Mouse (Mus musculus) midbrain, embryonic 13.5 days (tissue): ENCODE results near the gene Gm20721. TPM values are rescaled to one million over a fixed set of nuclear protein-coding genes. Genes with fewer than 3 reads are reported as not detected.
A peak's percentile ranks its signal among the peaks of the same experiment; 100 is the strongest.
"Not testable (repeated sequence)": the region's sequence is repeated elsewhere in the genome, so short reads cannot be mapped to it uniquely, and the experiment has no call there.

Experiments used
- ATAC-seq: fragments of 200-750 bp; cut with Nextera tagmentation; 2 replicates; pipeline ENCODE4 v1.8.0; 2017; ENCODE audit warnings: mild to moderate bottlenecking, moderate TSS enrichment, moderate library complexity
- H3K27ac ChIP-seq: fragments of 300-500 bp; sonication (generic); 2 replicates; pipeline ENCODE4 v1.5.1; 2015; ENCODE audit warnings: inconsistent platforms, mild to moderate bottlenecking, moderate library complexity
- H3K27me3 ChIP-seq: fragments of 300-500 bp; sonication (generic); 2 replicates; pipeline ENCODE4 v1.6.1; 2015; ENCODE audit warnings: mild to moderate bottlenecking, inconsistent platforms
- H3K36me3 ChIP-seq: fragments of 300-500 bp; sonication (generic); 2 replicates; pipeline ENCODE4 v1.6.1; 2015; ENCODE audit warnings: mild to moderate bottlenecking, inconsistent platforms
- H3K4me1 ChIP-seq: fragments of 300-500 bp; sonication (generic); replicated peaks from 2 replicates; pipeline ENCODE4 v1.6.1; 2015; ENCODE audit warnings: inconsistent platforms
- H3K4me2 ChIP-seq: fragments of 300-500 bp; sonication (generic); replicated peaks from 2 replicates; pipeline ENCODE4 v1.6.1; 2015; ENCODE audit warnings: moderate library complexity, mild to moderate bottlenecking, inconsistent platforms
- H3K4me3 ChIP-seq: fragments of 300-500 bp; sonication (generic); replicated peaks from 2 replicates; pipeline ENCODE4 v1.5.1; 2015; ENCODE audit warnings: mild to moderate bottlenecking, inconsistent platforms
- H3K9ac ChIP-seq: fragments of 300-500 bp; sonication (generic); replicated peaks from 2 replicates; pipeline ENCODE4 v1.6.1; 2015; ENCODE audit warnings: mild to moderate bottlenecking, inconsistent platforms
- H3K9me3 ChIP-seq: fragments of 300-500 bp; sonication (generic); 2 replicates; pipeline ENCODE4 v1.6.1; 2016; ENCODE audit warnings: mild to moderate bottlenecking, inconsistent platforms
- WGBS: fragments of 180-500 bp; shearing (Covaris S2); methylation state at CpG from one replicate; pipeline ENCODE4 v1.1.7; 2015; 5-methylcytosine and 5-hydroxymethylcytosine counted together
- polyA plus RNA-seq: library from polyadenylated mRNA; unstranded; fragments of >200 nt; fragmentation: Nextera tagmentation; extraction: Ambion mirVana; gene quantifications from 2 replicates; pipeline ENCODE4 v1.2.1, GENCODE M21; 2015

Gm20721 gene
- polyA plus RNA-seq, result 8.8 and 10.5 TPM in 2 replicates

DNA sequence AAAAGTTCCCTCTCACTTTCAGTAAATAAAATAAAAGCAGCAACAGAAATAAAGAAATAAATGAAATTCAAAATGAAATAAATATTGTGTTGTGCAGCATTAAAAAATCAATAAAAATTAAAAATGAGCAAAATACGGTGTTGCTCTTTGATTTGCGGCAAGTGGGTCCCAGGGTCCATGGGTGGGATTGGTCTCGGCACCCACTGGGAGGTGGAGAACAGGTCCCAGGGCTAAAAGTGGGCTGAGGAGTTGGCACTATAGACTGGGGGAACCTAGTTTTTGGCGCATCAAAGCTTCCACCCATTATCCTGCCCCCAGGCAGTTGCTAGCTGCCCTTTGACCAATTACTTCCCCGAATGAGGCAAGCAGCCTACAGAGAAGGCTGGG lies at the start of gene Gm20721:
TSS of gene Gm20721 (minus strand) at position 101 of the 387 bp plus-strand sequence.
- Histone ChIP-seq H3K36me3 (peaks cover 51% of the 10 kb centered on the region), H3K4me3 (no peak within 1 kb of the TSS), H3K9me3 (no peaks in the 10 kb centered on the region), H3K27me3 (no peaks in the 10 kb centered on the region), H3K4me2 (no peak within 1 kb of the TSS), H3K27ac (no peak within 1 kb of the TSS), H3K4me1 (peaks cover 32% of the 10 kb centered on the region), H3K9ac (no peak within 1 kb of the TSS)
- 96% methylated on average over 5 of the region's 5 CpGs for WGBS
- no peak for ATAC-seq

DNA sequence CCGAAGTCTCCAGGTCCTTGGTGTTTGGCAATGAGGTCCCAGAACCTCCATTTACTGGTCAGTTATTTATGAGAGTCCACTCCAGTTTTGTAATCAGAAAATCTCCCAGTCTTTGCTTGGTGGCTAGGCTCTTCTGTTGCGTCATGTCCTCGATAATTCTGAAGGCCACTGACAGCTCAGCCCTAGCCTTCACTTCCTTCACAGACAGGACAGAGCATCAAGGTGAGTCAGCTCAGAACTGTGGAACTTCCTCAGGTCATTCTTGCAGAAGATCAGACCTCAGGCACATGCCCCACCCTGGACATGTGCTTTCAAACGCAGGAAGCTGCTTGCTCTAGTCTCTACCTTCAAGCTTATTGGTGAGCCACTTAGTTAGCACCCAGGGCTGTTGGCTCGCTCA lies 46.9 kb upstream of the Gm20721 start:
- no peak overlapping the region for H3K9ac ChIP-seq
- no peak for ATAC-seq
- H3K4me1 ChIP-seq, result no peaks in the 10 kb centered on the region
- no peaks in the 10 kb centered on the region for H3K36me3 ChIP-seq
- H3K9me3 ChIP-seq, result no peaks in the 10 kb centered on the region
- no peak overlapping the region for H3K4me3 ChIP-seq
- no peak overlapping the region for H3K27ac ChIP-seq
- 88% methylated on average over 5 of the region's 5 CpGs for WGBS
- H3K4me2 ChIP-seq, result no peak overlapping the region
- H3K27me3 ChIP-seq, result no peaks in the 10 kb centered on the region

DNA sequence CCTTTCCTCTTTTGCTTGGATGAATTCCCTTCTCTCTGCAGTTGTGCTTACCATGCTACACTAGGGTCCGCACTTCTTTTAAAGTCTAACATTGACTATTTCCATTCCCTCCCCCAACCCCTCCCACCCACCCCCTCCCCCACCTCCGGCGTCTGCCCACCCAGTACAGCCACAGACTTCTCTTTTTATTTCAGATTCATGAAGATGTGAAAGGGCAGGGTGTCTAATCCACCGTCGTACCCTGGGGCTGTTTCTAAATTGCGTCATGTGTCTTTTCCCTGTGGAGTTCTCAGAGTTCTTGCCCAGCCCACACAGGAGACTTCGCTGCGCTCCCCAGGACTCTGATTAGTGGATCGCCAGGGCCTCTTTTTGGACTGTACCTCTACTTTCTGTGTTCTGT lies 46.0 kb upstream of the Gm20721 start:
- H3K4me3 ChIP-seq, result no peak overlapping the region
- H3K4me1 ChIP-seq, result no peaks in the 10 kb centered on the region
- H3K9ac ChIP-seq, result no peak overlapping the region
- no peaks in the 10 kb centered on the region for H3K36me3 ChIP-seq
- H3K27ac ChIP-seq, result no peak overlapping the region
- WGBS, result 55% methylated on average over 9 of the region's 9 CpGs
- H3K9me3 ChIP-seq, result no peaks in the 10 kb centered on the region
- ATAC-seq, result no peak
- H3K4me2 ChIP-seq, result no peak overlapping the region
- H3K27me3 ChIP-seq, result no peaks in the 10 kb centered on the region

DNA sequence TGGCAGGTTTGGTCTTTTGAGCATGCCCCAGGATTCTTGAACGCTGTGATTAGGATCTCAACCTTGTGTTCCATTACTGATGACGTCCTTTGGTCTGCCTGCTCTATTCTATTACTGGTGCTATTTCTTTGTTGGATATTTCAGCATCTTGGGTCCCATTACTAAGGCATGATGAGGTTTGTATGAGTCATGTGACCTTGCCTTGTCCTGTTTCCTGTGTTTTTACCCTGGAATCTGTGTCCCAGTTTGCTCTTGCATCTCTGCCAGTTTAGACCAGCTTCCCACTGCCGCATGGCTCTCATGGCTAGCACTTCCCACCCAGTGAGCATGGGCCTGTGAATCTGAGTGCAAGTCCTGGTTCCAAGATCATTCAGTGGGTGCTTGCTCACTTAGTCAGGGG lies 45.4 kb upstream of the Gm20721 start:
- H3K9me3 ChIP-seq, result no peaks in the 10 kb centered on the region
- WGBS, result 95% methylated on average over 3 of the region's 3 CpGs
- no peaks in the 10 kb centered on the region for H3K4me1 ChIP-seq
- H3K27ac ChIP-seq, result no peak overlapping the region
- ATAC-seq, result no peak
- no peak overlapping the region for H3K4me3 ChIP-seq
- no peak overlapping the region for H3K9ac ChIP-seq
- H3K36me3 ChIP-seq, result no peaks in the 10 kb centered on the region
- H3K4me2 ChIP-seq, result no peak overlapping the region
- no peaks in the 10 kb centered on the region for H3K27me3 ChIP-seq

DNA sequence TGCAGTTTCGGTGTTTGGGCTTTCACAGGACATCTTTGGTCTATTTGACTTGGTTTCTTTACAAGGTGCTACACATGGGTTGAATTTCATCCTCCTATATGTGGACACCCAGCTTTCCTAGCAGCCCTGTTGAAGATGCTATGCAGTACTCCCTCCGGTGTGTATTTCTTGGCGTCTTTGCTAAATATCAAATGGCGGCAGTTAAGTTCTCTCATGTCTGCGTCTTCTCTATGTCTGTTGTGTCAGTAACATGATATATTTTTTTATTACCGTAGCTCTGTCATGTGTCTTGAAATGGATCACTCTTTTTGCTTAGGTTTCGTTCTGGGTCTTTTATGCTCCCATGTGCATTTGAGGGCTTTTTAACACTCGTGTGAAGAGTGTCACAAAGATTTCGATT lies 34.5 kb upstream of the Gm20721 start:
- WGBS, result 94% methylated on average over 9 of the region's 9 CpGs
- no peaks in the 10 kb centered on the region for H3K4me1 ChIP-seq
- H3K4me3 ChIP-seq, result no peak overlapping the region
- no peak overlapping the region for H3K27ac ChIP-seq
- no peaks in the 10 kb centered on the region for H3K36me3 ChIP-seq
- no peak overlapping the region for H3K9ac ChIP-seq
- H3K4me2 ChIP-seq, result no peak overlapping the region
- ATAC-seq, result no peak
- no peaks in the 10 kb centered on the region for H3K9me3 ChIP-seq
- H3K27me3 ChIP-seq, result no peaks in the 10 kb centered on the region

DNA sequence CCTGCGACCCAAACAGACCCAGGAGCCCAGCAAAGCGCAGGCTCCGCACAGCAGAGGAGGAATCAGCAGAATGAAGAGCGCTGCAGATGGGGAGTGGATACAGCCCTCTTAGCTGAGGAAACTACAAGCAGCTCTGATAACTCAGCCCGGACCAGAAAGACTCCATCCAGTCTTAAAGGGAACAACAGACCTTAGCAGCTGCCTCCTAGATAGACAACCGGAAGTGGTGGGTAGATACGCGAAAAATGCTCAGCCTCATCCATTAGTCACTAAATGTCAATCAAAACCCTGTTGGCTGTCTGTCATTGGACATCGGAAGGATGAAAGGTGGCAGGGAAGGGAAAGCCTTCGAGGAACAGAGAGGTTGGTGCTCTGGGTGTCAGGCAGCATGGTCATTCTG lies 20.1 kb upstream of the Gm20721 start:
- 83% methylated on average over 10 of the region's 10 CpGs for WGBS
- Histone ChIP-seq H3K4me1 (no peaks in the 10 kb centered on the region), H3K9ac (no peak overlapping the region), H3K9me3 (no peaks in the 10 kb centered on the region), H3K4me3 (no peak overlapping the region), H3K27me3 (no peaks in the 10 kb centered on the region), H3K27ac (no peak overlapping the region), H3K4me2 (no peak overlapping the region), H3K36me3 (no peaks in the 10 kb centered on the region)
- no peak for ATAC-seq

DNA sequence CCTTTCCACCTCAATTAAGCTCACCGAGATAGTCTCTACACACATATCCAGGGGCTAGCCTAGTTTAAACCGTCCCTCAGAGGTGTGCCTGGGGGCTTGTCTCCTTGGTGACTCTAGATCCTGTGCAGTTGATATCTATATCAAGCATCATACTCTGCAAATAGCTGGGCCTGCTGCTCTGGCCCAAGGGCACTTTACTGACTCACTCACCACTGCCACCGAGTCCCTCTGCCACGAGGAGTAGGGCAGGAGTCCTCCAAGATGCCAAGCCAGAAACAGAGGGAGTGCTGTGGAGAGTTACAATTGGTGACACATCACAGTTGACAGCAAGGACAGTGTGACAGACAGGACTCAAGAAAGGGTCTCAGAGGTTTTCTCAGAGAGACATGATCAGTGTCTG lies 13.1 kb upstream of the Gm20721 start:
- WGBS, result 81% methylated on average over 4 of the region's 4 CpGs

DNA sequence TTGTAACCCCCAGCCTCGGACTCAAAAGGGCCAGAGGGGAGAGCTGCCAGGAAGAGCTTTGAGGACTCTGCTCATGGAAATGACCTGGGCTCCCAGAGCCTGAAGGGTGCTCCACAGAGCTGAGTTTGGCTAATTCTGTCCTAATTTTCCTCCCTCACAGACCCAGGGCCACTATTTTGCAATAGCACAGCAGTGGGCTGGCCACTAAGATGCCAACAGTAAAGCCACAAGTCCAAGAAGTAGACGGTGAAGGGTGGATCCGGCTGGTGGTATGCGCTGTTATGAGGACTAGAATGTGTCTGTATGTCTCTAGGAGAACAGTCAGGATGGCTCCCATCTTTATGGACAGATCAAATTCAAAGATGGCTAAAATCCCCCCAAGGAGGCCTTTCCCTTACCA lies 12.0 kb upstream of the Gm20721 start:
- no peak for ATAC-seq
- Histone ChIP-seq H3K4me2 (no peak overlapping the region), H3K9ac (no peak overlapping the region), H3K9me3 (no peaks in the 10 kb centered on the region; the same call in 1 of the 2 replicates), H3K4me1 (no peaks in the 10 kb centered on the region), H3K4me3 (no peak overlapping the region), H3K27ac (no peak overlapping the region), H3K36me3 (no peaks in the 10 kb centered on the region), H3K27me3 (no peaks in the 10 kb centered on the region)
- 93% methylated on average over 4 of the region's 4 CpGs for WGBS

More for the DNA sequence above, 13.1 kb upstream of the Gm20721 start:
- H3K9me3 ChIP-seq, result no peaks in the 10 kb centered on the region
- H3K27ac ChIP-seq, result no peak overlapping the region
- no peaks in the 10 kb centered on the region for H3K36me3 ChIP-seq
- H3K27me3 ChIP-seq, result no peaks in the 10 kb centered on the region
- H3K9ac ChIP-seq, result no peak overlapping the region
- no peaks in the 10 kb centered on the region for H3K4me1 ChIP-seq
- no peak overlapping the region for H3K4me3 ChIP-seq
- ATAC-seq, result no peak
- no peak overlapping the region for H3K4me2 ChIP-seq

DNA sequence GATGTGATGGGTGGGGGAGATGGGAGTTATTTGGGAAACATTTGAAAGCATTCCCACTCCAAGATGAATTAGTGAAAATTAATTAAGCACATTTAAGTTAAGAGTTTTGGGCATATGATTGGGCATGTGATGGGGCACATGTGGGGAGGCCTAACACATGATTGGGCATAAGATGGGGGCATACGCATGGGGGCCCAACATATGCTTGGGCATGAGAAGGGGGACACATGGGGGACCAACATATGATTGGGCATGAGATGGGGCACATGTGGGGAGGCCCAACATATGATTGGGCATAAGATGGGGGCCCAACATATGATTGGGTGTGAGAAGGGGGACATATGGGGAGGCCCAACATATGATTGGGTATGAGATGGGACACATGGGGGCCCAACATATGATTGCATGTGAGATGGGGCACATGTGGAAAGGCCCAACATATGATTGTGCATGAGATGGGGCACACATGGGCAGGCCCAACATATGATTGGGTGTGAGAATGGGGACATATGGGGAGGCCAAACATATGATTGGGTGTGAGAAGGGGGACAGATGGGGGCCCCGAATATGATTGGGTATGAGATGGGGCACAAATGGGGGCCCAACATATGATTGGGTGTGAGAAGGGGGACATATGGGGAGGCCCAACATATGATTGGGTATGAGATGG lies 622 bp upstream of the Gm20721 start:
- not testable (repeated sequence) for H3K4me3 ChIP-seq, H3K4me2 ChIP-seq, H3K27ac ChIP-seq, H3K27me3 ChIP-seq, H3K9ac ChIP-seq, H3K9me3 ChIP-seq, ATAC-seq
- peaks cover 27% of the 10 kb centered on the region for H3K4me1 ChIP-seq
- 91% methylated on average over 2 of the region's 2 CpGs for WGBS
- H3K36me3 ChIP-seq, result peaks cover 47% of the 10 kb centered on the region

DNA sequence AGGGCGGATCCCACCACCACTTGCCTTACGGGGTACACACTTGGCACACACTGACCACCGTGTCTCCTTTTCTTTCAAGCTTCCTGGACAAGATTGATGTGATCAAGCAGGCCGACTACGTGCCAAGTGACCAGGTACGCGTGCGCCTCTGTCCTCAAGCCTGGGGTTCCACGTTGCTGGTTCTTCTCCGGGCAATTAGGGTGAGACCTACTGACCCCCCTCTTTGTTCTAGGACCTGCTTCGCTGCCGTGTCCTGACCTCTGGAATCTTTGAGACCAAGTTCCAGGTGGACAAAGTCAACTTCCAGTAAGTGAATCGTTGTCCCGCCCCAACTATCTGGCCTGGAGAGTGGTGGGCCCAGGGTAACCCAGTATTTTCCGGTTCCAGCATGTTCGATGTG lies 1.5 kb downstream of the Gm20721 start:
- H3K27ac ChIP-seq, result no peak overlapping the region
- WGBS, result 97% methylated on average over 16 of the region's 16 CpGs
- no peak overlapping the region for H3K4me3 ChIP-seq
- no peak overlapping the region for H3K9ac ChIP-seq
- H3K4me1 ChIP-seq, result peaks cover 38% of the 10 kb centered on the region
- no peak for ATAC-seq
- H3K4me2 ChIP-seq, result no peak overlapping the region
- no peaks in the 10 kb centered on the region for H3K27me3 ChIP-seq
- H3K36me3 ChIP-seq, result peaks cover 57% of the 10 kb centered on the region
- no peaks in the 10 kb centered on the region for H3K9me3 ChIP-seq

DNA sequence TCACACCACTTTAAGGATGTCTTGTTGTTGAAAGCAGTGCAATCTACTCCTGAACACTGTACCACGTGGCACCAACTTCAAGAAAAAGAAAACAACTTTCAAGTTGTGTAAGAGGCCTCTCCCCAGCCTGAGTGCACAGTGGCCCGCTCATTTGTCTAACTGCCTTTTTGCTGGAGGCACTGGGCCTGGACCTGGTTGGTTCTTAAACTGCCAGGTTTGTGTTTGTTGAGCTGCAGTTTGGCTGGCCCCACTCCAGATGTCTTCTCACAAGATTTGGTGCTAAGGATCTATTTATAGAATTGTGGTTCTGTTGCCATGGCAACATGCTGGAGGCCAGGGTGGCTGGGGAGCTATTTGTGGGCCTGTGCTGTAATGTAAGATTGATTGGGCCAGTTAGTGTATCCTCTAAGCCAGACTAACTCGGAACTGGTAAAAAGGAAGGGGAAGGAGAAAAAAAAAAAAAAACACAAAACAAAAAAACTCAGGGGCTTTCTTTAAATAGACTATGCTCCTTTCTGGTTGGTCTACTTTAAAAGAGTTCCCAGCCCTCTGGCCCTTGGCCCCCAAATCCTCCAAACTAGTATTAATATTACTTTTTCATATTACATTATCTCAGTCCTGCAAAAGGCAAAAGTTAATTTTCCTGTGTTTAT lies 2.4 kb downstream of the Gm20721 start:
- Histone ChIP-seq H3K4me1 (peaks cover 38% of the 10 kb centered on the region), H3K4me2 (peak overlapping the region; percentile 19), H3K4me3 (no peak overlapping the region), H3K36me3 (peaks cover 57% of the 10 kb centered on the region), H3K27me3 (no peaks in the 10 kb centered on the region), H3K9me3 (no peaks in the 10 kb centered on the region), H3K27ac (peak overlapping the region; percentile 32; the same call in 1 of the 2 replicates), H3K9ac (no peak overlapping the region)
- WGBS, result 70% methylated on average over 3 of the region's 3 CpGs
- peak; percentile 54 for ATAC-seq

DNA sequence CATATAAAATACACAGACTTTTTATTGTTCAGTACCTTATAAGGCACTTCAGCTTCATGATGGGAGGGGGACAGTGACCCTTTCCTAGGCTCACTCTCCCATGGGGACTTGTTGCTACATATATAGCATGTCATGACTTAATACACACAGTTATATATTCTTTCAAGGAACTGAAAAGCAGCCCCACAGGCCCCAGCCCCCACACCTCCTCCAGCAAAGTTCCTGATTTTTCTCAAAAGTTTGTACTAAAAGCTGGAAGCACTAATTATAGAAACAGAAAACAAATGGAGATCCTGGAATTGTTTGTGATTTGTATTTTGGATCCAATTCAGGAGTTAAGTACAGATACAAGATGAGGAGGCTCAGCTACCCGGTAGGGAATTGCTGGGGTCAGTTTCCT lies 2.9 kb downstream of the Gm20721 start:
- ATAC-seq, result no peak
- WGBS, result 70% methylated on average over 1 of the region's 1 CpGs
- H3K36me3 ChIP-seq, result peaks cover 57% of the 10 kb centered on the region
- peaks cover 43% of the 10 kb centered on the region for H3K4me1 ChIP-seq
- H3K9ac ChIP-seq, result no peak overlapping the region
- H3K4me2 ChIP-seq, result peak overlapping the region; percentile 19; the same call in 1 of the 2 replicates
- no peak overlapping the region for H3K4me3 ChIP-seq
- H3K9me3 ChIP-seq, result no peaks in the 10 kb centered on the region
- H3K27me3 ChIP-seq, result no peaks in the 10 kb centered on the region
- H3K27ac ChIP-seq, result peak overlapping the region; percentile 32; the same call in 1 of the 2 replicates
